Mouse (Mus musculus) thymus, adult 2 months (tissue): ENCODE data around the gene Krtap5-4. TPM values are rescaled to one million over a fixed set of nuclear protein-coding genes. Genes with fewer than 3 reads are reported as not detected.
"Not testable (repeated sequence)": the region's sequence is repeated elsewhere in the genome, so short reads cannot be mapped to it uniquely, and the experiment has no call there.

Experiments
- DNase-seq: peaks from one replicate; pipeline ENCODE4 v3.0.0; 2021
- H3K27ac ChIP-seq: fragments of 200-500 bp; 2 replicates; pipeline ENCODE4 v1.5.1; 2012; ENCODE audit warnings: low read length, control low read depth; ENCODE audit not compliant: control insufficient read depth, insufficient read depth
- H3K27me3 ChIP-seq: fragments of 200-500 bp; 2 replicates; pipeline ENCODE4 v1.6.1; 2012; ENCODE audit warnings: mild to moderate bottlenecking, low read length, moderate library complexity, mixed read lengths; ENCODE audit not compliant: control insufficient read depth, insufficient read depth
- H3K36me3 ChIP-seq: fragments of 200-500 bp; 2 replicates; pipeline ENCODE4 v1.6.1; 2012; ENCODE audit warnings: mild to moderate bottlenecking, low read length, moderate library complexity; ENCODE audit not compliant: control insufficient read depth, insufficient read depth
- H3K4me1 ChIP-seq: fragments of 200-500 bp; replicated peaks from 2 replicates; pipeline ENCODE4 v1.6.1; 2012; ENCODE audit warnings: low read length; ENCODE audit not compliant: control insufficient read depth, insufficient read depth
- H3K4me3 ChIP-seq: fragments of 200-500 bp; 2 replicates; pipeline ENCODE4 v1.5.1; 2012; ENCODE audit warnings: mild to moderate bottlenecking, low read length, control low read depth, moderate library complexity; ENCODE audit not compliant: control insufficient read depth, insufficient read depth
- CTCF ChIP-seq: fragments of 200-500 bp; IDR thresholded peaks from 2 replicates; pipeline ENCODE4 v1.5.1; 2012; ENCODE audit warnings: mild to moderate bottlenecking, control low read depth, low read length, moderate library complexity, borderline replicate concordance; ENCODE audit not compliant: control insufficient read depth, poor library complexity, insufficient read depth; ENCODE audit errors: extremely low read depth
- POLR2A ChIP-seq: fragments of 200-500 bp; IDR thresholded peaks from 2 replicates; pipeline ENCODE4 v1.6.1; 2012; ENCODE audit warnings: mild to moderate bottlenecking, low read length, control low read depth, moderate library complexity; ENCODE audit not compliant: control insufficient read depth, poor library complexity, insufficient read depth; ENCODE audit errors: extremely low read depth
- WGBS: fragments of 180-500 bp; shearing (Covaris S2); methylation state at CpG from one replicate; pipeline ENCODE4 v1.1.7; 2018; 5-methylcytosine and 5-hydroxymethylcytosine counted together
- polyA plus RNA-seq: library from polyadenylated mRNA; depleted of rRNA; stranded (reverse); fragments of >200 nt; gene quantifications from 2 replicates; pipeline ENCODE4 v1.2.3, GENCODE M21; 2012

The Krtap5-4 gene
- polyA plus RNA-seq, 1 experiment, result not detected

DNA sequence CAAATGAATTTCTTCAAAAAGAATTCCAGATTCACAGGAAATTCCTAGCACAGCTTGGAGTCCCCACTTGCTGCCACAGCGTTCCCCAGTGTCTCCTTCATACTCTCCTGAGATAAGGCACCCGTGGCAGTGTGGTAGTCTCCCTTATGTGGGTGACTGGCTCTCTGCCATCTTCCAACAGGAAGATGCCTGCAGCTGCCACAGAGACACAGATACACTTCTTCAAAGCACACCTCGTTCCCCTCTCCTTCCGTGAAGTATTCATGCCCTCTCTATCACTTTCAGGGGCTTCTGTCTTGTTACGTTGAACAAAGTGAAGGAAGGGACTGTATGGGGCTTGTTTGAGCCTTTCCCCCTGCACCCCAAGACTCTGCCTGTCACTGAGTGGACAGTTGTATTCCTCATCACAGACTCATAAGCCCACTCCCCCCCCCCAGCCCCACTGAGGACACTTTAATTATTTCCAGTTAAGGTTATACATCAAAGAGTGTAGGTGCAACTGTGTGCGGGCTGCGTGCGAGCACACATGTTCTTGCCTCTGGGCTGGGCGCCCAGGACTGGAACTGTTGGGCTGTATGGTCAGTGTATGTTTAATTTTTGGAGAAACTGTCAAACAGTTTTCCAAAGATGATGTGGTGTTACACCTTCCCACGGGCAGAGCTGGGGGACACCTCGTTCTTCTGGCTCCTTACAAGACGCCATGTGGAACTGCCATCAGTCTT is 20.2 kb downstream of the Krtap5-4 start:
- peak overlapping the region; percentile 100 for H3K27ac ChIP-seq
- DNase-seq, result peak; percentile 59
- WGBS, result 31% methylated on average over 12 of the region's 12 CpGs

DNA sequence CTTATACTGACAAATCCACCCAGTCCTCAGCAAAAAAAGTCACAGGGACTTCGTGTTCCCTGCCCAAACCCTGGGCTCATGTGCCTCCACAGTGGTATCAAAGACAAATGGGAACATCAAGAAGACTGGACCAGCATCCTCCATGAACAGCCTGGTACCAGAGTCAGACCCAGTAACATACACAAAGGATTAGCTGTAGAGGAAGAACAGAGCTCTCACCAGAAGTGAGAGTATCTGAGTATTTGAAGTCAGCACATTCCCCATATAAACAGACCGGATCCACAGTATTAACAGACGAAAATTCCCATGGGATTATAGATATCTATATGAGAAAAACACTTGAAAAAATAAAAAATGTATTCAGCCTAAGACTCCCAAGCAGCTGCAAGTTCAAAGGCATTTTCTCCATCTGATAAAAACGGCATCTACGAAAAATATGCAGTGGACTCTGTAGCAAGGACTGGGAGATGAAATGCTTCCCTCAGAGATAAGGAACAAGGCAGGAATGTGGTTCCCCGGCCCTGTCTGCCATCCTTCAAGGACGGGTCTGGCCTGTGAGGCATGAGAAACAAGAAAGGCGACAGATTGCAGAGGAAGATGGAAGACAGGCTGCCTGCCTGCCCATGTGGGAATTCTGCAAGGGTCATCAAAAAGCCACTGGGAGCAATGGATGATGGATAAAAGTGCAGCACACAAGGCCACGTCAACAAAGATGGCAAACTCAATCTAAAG is 23.5 kb downstream of the Krtap5-4 start:
- Histone ChIP-seq H3K27me3 (no peaks in the 10 kb centered on the region), H3K4me1 (peaks cover 47% of the 10 kb centered on the region), H3K36me3 (no peaks in the 10 kb centered on the region), H3K27ac (peak overlapping the region; percentile 40; the same call in 1 of the 2 replicates), H3K4me3 (no peak overlapping the region)
- 66% methylated on average over 9 of the region's 9 CpGs for WGBS
- TF ChIP-seq CTCF (no peak), POLR2A (no peak)
- no peak for DNase-seq

More for the DNA sequence above, 20.2 kb downstream of the Krtap5-4 start:
- Histone ChIP-seq H3K27me3 (no peaks in the 10 kb centered on the region), H3K36me3 (no peaks in the 10 kb centered on the region), H3K4me1 (peaks cover 71% of the 10 kb centered on the region), H3K4me3 (no peak overlapping the region)
- TF ChIP-seq POLR2A, result no peak
- TF ChIP-seq CTCF, result no peak

DNA sequence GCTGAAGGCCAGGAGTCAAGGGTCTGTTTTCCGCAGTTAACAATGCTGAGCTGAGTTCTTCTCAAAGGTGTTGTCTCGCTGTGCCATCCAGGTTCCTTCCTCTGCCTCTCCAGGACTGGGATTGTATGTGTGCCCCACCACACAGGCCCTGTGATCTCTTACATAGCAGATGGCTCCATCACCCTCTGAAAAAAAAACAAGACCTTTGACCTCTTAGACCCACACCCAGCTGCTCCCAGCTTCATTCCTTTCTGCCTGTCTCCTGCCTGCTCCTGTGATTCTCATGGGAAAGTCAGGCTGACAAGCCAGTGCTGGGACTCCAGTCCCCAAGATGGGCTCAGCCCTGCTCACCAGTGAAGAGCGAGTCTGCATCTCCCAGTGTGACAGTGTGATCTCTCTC is 25.2 kb downstream of the Krtap5-4 start:
- DNase-seq, result no peak
- 90% methylated on average over 3 of the region's 3 CpGs for WGBS
- TF ChIP-seq POLR2A (no peak), CTCF (no peak)

DNA sequence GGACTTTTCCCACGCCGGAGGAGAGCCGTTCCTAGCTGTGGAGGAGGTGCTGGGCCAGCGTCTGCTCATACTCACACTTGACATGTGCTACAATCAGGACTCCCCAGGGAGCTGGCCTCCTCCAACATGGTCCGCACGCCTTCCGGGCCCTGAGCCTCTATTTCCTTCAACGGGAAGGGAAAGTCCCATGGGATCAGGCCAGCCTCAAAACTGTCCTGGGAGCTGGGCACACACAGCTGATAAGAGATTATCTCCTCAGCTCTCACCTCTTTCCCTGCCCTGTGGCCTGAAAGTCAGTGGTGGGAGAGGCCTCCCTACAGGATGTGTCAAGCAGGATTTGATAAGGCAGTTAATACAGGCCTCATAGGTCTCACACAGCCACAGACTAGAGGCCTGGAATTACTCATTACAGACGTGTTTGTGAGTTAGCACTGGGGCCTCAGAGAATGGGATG is 26.9 kb downstream of the Krtap5-4 start:
- Histone ChIP-seq H3K36me3 (no peaks in the 10 kb centered on the region), H3K27me3 (no peaks in the 10 kb centered on the region), H3K4me3 (no peak overlapping the region), H3K4me1 (peaks cover 39% of the 10 kb centered on the region), H3K27ac (no peak overlapping the region)
- DNase-seq, result no peak
- 90% methylated on average over 9 of the region's 9 CpGs for WGBS
- TF ChIP-seq CTCF (no peak), POLR2A (no peak)

More for the DNA sequence above, 25.2 kb downstream of the Krtap5-4 start:
- no peaks in the 10 kb centered on the region for H3K27me3 ChIP-seq
- H3K4me1 ChIP-seq, result peaks cover 37% of the 10 kb centered on the region
- no peak overlapping the region for H3K4me3 ChIP-seq
- H3K27ac ChIP-seq, result no peak overlapping the region; the same call in 1 of the 2 replicates
- H3K36me3 ChIP-seq, result no peaks in the 10 kb centered on the region

DNA sequence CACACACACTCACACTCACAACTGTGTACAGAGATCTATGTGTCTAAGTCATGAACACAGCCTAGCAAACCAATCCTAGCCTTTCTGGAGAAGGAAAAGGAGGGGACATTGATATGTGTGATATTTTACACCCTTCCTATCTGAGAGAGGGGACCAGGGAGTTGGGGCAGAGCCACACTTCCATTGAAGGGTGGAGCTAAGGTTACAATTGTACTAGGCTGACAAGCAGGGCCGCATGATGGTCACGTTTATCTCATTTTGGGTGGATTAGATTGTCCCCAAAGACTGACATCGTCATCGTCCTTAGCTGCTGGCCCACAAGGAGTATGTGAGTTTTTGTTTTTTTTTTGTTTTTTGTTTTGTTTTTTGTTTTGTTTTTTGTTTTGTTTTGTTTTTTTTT is 27.9 kb downstream of the Krtap5-4 start:
- Histone ChIP-seq H3K27me3 (no peaks in the 10 kb centered on the region), H3K27ac (no peak overlapping the region), H3K4me3 (no peak overlapping the region), H3K36me3 (no peaks in the 10 kb centered on the region), H3K4me1 (peaks cover 33% of the 10 kb centered on the region)
- DNase-seq, result no peak
- no peak for TF ChIP-seq CTCF
- no peak for TF ChIP-seq POLR2A
- WGBS, result 96% methylated on average over 4 of the region's 4 CpGs

DNA sequence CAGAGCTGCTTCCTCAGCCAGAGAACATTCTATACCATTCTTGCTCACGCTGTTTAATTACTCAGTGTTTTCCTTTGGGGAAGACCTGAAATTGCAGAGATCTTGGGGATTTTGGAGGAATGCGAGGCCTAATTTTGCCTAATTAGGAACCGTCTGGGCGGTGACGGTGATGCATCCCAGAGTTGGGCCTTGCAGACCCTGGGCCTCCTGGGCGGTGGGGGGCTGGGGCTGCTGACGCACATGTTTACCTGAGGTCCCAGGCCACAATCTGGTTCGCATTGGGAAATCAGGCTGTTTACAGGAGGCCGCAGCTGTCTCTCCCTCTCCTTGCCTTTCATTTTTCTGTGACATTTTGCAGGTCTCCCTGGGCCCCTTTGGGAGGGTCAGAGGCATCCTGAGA is 29.4 kb downstream of the Krtap5-4 start:
- H3K27ac ChIP-seq, H3K4me3 ChIP-seq, H3K27me3 ChIP-seq, H3K36me3 ChIP-seq, DNase-seq: not testable (repeated sequence)
- 98% methylated on average over 3 of the region's 9 CpGs for WGBS
- H3K4me1 ChIP-seq, result peaks cover 28% of the 10 kb centered on the region
